In genomic region chr8:93907987-93908441, GRCm38 (mm10) we compare ENCODE assay signal across 8 mouse cellular contexts.
DNase-seq lines count a peak whose midpoint lies in the region; ATAC-seq lines count a peak whose summit lies in the region.
"Had no signal": no experiment of that assay in that cellular context is flagged by ENCODE, and none has a peak within 500 bp of the region (broad histone marks: within the 10 kb centered on the region; RNA-seq: fewer than 3 reads in every experiment).

No protein-coding gene starts in this region.

- H3K9ac ChIP-seq in forebrain, embryonic 15.5 days (replicated peaks): peak overlapping the region; percentile 13; the same call in 1 of the 2 replicates
- peak overlapping the region; percentile 29; the same call in 1 of the 2 replicates for H3K9ac ChIP-seq in midbrain, embryonic 15.5 days

- no peak overlapping the region for H3K4me2 ChIP-seq in forebrain, embryonic 15.5 days (replicated peaks)
- H3K4me2 ChIP-seq in midbrain, embryonic 15.5 days: no peak overlapping the region

- ATAC-seq in forebrain, embryonic 15.5 days (replicated peaks): peak; percentile 66
- ATAC-seq in midbrain, embryonic 15.5 days (replicated peaks): peak; percentile 38; the same call in 1 of the 2 replicates

- intact Hi-C loops in left cerebral cortex, postnatal 4 days (cut with DNase I): no loop called here

- H3K27ac ChIP-seq in forebrain, embryonic 15.5 days (replicated peaks): peak overlapping the region; percentile 80
- peak overlapping the region; percentile 75 for H3K27ac ChIP-seq in midbrain, embryonic 15.5 days
- H3K27ac ChIP-seq: kidney, postnatal 0 days had no signal

- H3K36me3 ChIP-seq in forebrain, embryonic 15.5 days: no peaks in the 10 kb centered on the region; the same call in 1 of the 2 replicates
- H3K36me3 ChIP-seq in midbrain, embryonic 15.5 days (replicated peaks): 0 out of 2 replicates have a peak, but pooled peaks cover 5% of the 10 kb centered on the region

- no peaks in the 10 kb centered on the region for H3K27me3 ChIP-seq in forebrain, embryonic 15.5 days
- H3K27me3 ChIP-seq in midbrain, embryonic 15.5 days (replicated peaks): no peaks in the 10 kb centered on the region

- WGBS in forebrain, embryonic 15.5 days: 18% methylated on average over 5 of the region's 5 CpGs
- 23% methylated on average over 5 of the region's 5 CpGs for WGBS in midbrain, embryonic 15.5 days

- no peak overlapping the region for H3K4me3 ChIP-seq in forebrain, embryonic 15.5 days
- no peak overlapping the region for H3K4me3 ChIP-seq in midbrain, embryonic 15.5 days

- peaks cover 44% of the 10 kb centered on the region for H3K4me1 ChIP-seq in forebrain, embryonic 15.5 days
- peaks cover 51% of the 10 kb centered on the region for H3K4me1 ChIP-seq in midbrain, embryonic 15.5 days

- DNase-seq in left cerebral cortex, postnatal 4 days: peak; percentile 83
- DNase-seq in left cerebral cortex, adult 11 months (ENCODE audit: low spot score): no peak
- DNase-seq in cerebellum, postnatal 36 days: peak; percentile 51 to 55
- DNase-seq in gastrocnemius, adult 18-20 months (ENCODE audit: low spot score): no peak
- no peak for DNase-seq in spleen, postnatal 10 days (ENCODE audit: low spot score in 2 of 2)

- no peaks in the 10 kb centered on the region for H3K9me3 ChIP-seq in forebrain, embryonic 15.5 days
- H3K9me3 ChIP-seq in midbrain, embryonic 15.5 days: no peaks in the 10 kb centered on the region

Comparison
In these comparisons a context has a peak if more than half of its experiments do, and no peak if none do; other contexts are left out.
1. DNase-seq: peak in left cerebral cortex, postnatal 4 days (single experiment) and cerebellum, postnatal 36 days (2 of 2); none in left cerebral cortex, adult 11 months (single experiment), gastrocnemius, adult 18-20 months (single experiment) and spleen, postnatal 10 days (0 of 2).